ENCODE assay signal across 11 mouse cellular contexts in the genomic region with DNA sequence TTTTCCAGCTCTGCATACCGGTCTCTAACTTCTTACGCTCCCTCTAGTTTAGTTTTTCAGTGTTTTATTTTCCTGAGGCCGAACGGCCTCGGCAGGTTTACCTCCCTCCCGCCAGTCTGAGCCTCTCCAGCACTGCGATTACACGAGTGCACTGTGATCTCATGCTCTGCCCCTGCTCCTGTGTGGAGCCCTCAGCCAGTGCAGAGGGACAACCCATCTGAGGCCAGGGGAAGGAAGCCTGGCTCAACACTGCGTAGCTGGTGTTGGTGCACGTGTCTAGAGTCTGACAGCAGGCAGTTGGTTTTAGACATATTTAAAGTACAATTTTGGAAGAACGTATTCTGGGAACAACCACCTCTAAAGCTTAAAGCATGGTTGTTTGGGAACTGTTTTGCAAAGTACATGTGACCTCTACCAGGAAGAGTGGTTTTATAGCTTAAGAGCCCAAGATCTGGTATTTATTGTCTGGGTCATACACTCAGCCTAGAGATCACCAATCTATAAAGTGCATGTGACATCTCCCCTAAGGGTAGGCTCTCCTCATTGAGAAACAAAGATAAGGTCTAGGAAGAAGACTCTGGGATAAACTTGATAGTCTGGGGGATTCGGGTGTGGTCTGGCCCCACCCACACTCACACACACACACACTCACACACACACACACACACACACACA.
"Had no signal": no experiment of that assay in that cellular context is flagged by ENCODE, and none has a peak within 500 bp of the region (broad histone marks: within the 10 kb centered on the region; RNA-seq: fewer than 3 reads in every experiment).

No protein-coding gene starts in this region.

- DNase-seq: kidney, adult 2 months; kidney, postnatal 25 days; lung, postnatal 36 days; right cerebral cortex, postnatal 14 days; thymus, postnatal 36 days had no signal

- H3K4me3 ChIP-seq: limb, embryonic 12.5 days; stomach, embryonic 15.5 days had no signal

- H3K27ac ChIP-seq: limb, embryonic 12.5 days; stomach, embryonic 15.5 days had no signal

- H3K9ac ChIP-seq: limb, embryonic 12.5 days; stomach, embryonic 15.5 days had no signal

- H3K4me1 ChIP-seq: limb, embryonic 12.5 days; stomach, embryonic 15.5 days had no signal

- ATAC-seq: hindbrain, embryonic 16.5 days; inflammation-experienced regulatory T-cells, adult 6 months; midbrain, embryonic 16.5 days had no signal

- H3K9me3 ChIP-seq: limb, embryonic 12.5 days; stomach, embryonic 15.5 days had no signal

- H3K27me3 ChIP-seq: limb, embryonic 12.5 days; stomach, embryonic 15.5 days had no signal

- H3K4me2 ChIP-seq: limb, embryonic 12.5 days; midbrain, embryonic 11.5 days; stomach, embryonic 15.5 days had no signal
